Mouse (Mus musculus) olfactory bulb, adult 2 months (tissue): ENCODE data around the gene Hnrnpa0. TPM values are rescaled to one million over a fixed set of nuclear protein-coding genes. Genes with fewer than 3 reads are reported as not detected.

Experiments
- H3K27ac ChIP-seq: fragments of 200-500 bp; 2 replicates; pipeline ENCODE4 v1.5.1; 2012; ENCODE audit warnings: low read depth, low read length; ENCODE audit not compliant: insufficient read depth
- H3K4me1 ChIP-seq: fragments of 200-500 bp; 2 replicates; pipeline ENCODE4 v1.6.1; 2012; ENCODE audit warnings: low read length; ENCODE audit not compliant: control insufficient read depth, insufficient read depth
- H3K4me3 ChIP-seq: fragments of 200-500 bp; 2 replicates; pipeline ENCODE4 v1.5.1; 2012; ENCODE audit warnings: mild to moderate bottlenecking, low read depth, low read length, moderate library complexity; ENCODE audit not compliant: insufficient read depth
- CTCF ChIP-seq: fragments of 200-500 bp; IDR thresholded peaks from 2 replicates; pipeline ENCODE4 v1.5.1; 2012; ENCODE audit warnings: low read depth, mild to moderate bottlenecking, low read length, moderate library complexity; ENCODE audit not compliant: insufficient read depth
- POLR2A ChIP-seq: fragments of 200-500 bp; IDR thresholded peaks from 2 replicates; pipeline ENCODE4 v1.6.1; 2012; ENCODE audit warnings: mild to moderate bottlenecking, low read depth, low read length, moderate library complexity; ENCODE audit not compliant: insufficient read depth
- WGBS: fragments of 180-500 bp; shearing (Covaris S2); methylation state at CpG from one replicate; pipeline ENCODE4 v1.1.7; 2018; 5-methylcytosine and 5-hydroxymethylcytosine counted together
- polyA plus RNA-seq: library from polyadenylated mRNA; stranded (reverse); fragments of >200 nt; gene quantifications from 2 replicates; pipeline ENCODE4 v1.2.4, GENCODE M21; 2012; ENCODE audit warnings: low replicate concordance; ENCODE audit not compliant: missing spikeins, insufficient read depth, insufficient read length

Gene Hnrnpa0
- polyA plus RNA-seq, 1 experiment: 114 TPM

DNA sequence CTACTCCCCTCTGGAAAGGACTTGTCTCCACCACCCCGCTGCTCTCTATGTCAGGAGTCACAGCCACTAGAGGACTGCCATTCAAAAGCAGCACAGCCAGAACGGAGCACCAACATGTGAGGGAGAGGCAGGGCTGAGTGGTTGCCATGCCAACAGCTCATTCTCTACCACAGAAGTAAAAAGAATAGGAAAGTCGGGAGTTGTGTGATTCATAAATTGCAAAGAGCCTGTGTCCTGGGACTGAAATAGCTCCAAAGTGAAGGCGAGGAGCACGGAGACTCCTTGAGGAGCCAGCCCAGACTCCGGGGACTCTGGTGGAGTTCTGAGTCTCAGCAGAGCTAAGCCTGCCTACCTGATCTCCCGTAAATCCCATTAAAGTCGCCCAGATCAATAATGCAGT, 37.7 kb downstream of the Hnrnpa0 start:
- H3K27ac ChIP-seq: peak overlapping the region; percentile 96
- peaks cover 21% of the 10 kb centered on the region for H3K4me1 ChIP-seq
- 6% methylated on average over 8 of the region's 8 CpGs for WGBS
- TF ChIP-seq CTCF: no peak
- no peak for TF ChIP-seq POLR2A
- H3K4me3 ChIP-seq: no peak overlapping the region

- TF ChIP-seq CTCF (no peak), POLR2A (no peak)
- WGBS: 94% methylated on average over 5 of the region's 5 CpGs
Observed at GRCm38 (mm10) chr13:58084396-58084795, 44.0 kb downstream of the Hnrnpa0 start.

DNA sequence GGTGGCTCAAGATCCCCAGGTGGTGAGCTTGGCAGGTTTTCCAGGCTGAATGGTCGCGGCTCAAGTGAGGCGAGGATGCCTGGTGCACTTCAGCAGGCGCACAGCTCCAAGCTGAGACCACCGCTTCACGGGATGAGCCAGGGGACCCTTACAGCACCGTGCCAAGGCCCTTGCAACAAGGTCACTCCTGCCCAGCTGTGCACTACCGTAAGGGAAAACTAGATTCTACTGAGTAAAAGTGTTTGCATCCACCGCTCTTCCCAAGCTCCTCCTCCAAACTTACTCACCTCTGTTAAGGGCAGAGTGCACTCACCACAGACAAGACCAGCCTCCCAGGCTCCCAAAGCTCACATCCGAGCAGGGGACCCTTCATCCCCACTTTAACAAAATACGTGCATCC, 44.8 kb downstream of the Hnrnpa0 start:
- 88% methylated on average over 11 of the region's 11 CpGs for WGBS
- Histone ChIP-seq H3K27ac (no peak overlapping the region), H3K4me3 (no peak overlapping the region), H3K4me1 (peaks cover 8% of the 10 kb centered on the region)
- TF ChIP-seq CTCF (no peak), POLR2A (no peak)

More at GRCm38 (mm10) chr13:58084396-58084795, 44.0 kb downstream of the Hnrnpa0 start:
- no peak overlapping the region for H3K4me3 ChIP-seq
- peaks cover 8% of the 10 kb centered on the region for H3K4me1 ChIP-seq
- H3K27ac ChIP-seq: no peak overlapping the region

- H3K4me3 ChIP-seq: no peak overlapping the region
- peaks cover 8% of the 10 kb centered on the region for H3K4me1 ChIP-seq
- no peak overlapping the region for H3K27ac ChIP-seq
- WGBS: 74% methylated on average over 5 of the region's 5 CpGs
- TF ChIP-seq POLR2A (no peak), CTCF (no peak)
Observed at GRCm38 (mm10) chr13:58083048-58083447, 45.3 kb downstream of the Hnrnpa0 start.

GRCm38 (mm10) chr13:58078361-58078760, 50.0 kb downstream of the Hnrnpa0 start:
- Histone ChIP-seq H3K4me3 (no peak overlapping the region), H3K27ac (no peak overlapping the region), H3K4me1 (peaks cover 18% of the 10 kb centered on the region)
- TF ChIP-seq CTCF (no peak), POLR2A (no peak)
- 65% methylated on average over 5 of the region's 5 CpGs for WGBS

Other genes starting within 250 kb of the Hnrnpa0 start
- gene Spock1, start 220.2 kb downstream of the Hnrnpa0 start, polyA plus RNA-seq: not detected in 2 replicates
- gene Klhl3, start 15.0 kb downstream of the Hnrnpa0 start, polyA plus RNA-seq: not detected in 2 replicates
- not detected in 2 replicates for gene Idnk, start 29.1 kb upstream of the Hnrnpa0 start, polyA plus RNA-seq
- gene Ubqln1, start 87.1 kb upstream of the Hnrnpa0 start, polyA plus RNA-seq: 142 TPM in 1 of 2 replicates, not detected in the other
- gene Gkap1, start 147.1 kb upstream of the Hnrnpa0 start, polyA plus RNA-seq: not detected in 2 replicates
- not detected in 2 replicates for gene Kif27, start 230.6 kb upstream of the Hnrnpa0 start, polyA plus RNA-seq